Mouse (Mus musculus) activated CD4-positive, CD25-positive, alpha-beta regulatory T cell, adult 4 months (primary cell): ENCODE results near the gene Raf1. TPM values are rescaled to one million over a fixed set of nuclear protein-coding genes. Genes with fewer than 3 reads are reported as not detected.

Experiments used
- ATAC-seq: one replicate; pipeline ENCODE4 v1.8.0; 2017
- polyA plus RNA-seq, 2 experiments: library from polyadenylated mRNA; unstranded; fragments of 100-300 nt; shearing (Covaris generic); gene quantifications; one replicate each; pipeline ENCODE4 v1.2.1; 2017

The Raf1 gene
- 10 to 100 TPM; 38.6 to 48.2 TPM for polyA plus RNA-seq

DNA sequence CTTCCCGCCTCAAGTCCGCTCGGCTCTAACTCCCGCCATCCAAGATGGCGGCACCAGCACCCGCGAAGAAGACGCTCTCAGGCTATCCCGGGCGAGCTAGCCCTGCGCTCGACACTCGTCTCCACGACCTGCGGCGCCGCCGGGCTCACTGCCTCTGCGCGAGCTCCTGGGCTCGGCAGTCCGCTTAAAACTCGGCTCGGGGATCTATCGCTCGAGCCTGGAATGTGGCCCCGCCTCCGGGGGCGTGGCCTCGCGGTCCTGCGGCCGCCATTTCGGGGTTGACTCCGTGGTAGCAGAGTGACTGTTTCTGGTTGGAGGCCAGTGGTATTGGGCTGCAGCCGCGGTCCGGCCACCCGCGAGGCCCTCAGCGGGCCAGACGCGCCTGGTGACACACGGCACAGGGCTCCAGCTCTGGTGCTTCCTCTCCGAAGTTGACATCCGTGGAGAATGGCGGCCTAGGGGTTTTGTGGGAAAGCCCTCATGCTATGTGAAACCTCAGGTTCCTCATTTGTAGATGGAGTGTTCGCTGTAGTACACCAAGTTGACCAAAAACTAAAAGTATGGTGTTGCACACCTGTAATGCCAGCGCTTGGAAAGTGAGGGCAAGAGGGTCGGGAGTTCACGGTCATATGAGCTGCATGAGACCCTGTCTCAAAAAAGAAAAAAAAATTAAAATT lies at the start of gene Raf1:
TSS of gene Raf1 (minus strand) at position 184 of the 677 bp plus-strand sequence.
- peak; percentile 92 for ATAC-seq

DNA sequence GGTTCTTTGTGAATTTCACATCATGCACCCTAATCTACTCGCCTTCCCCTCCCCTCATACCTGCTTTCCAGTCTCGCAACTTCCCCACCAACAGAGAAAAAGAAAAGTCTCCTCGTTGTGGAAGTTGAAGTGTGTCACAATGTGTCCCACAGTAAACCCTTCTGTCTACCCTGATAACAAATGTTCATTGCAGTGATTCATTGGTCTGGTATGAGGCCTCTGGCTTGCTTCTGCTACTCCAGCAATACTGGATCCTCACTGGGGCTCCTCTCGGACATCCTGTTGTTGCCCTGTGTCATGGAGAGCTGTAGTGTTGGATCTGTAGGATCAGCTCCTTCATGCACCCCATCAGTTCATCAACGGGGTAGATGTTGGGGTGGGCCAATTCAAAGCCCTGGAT lies 45.8 kb upstream of the Raf1 start:
- ATAC-seq, result no peak

DNA sequence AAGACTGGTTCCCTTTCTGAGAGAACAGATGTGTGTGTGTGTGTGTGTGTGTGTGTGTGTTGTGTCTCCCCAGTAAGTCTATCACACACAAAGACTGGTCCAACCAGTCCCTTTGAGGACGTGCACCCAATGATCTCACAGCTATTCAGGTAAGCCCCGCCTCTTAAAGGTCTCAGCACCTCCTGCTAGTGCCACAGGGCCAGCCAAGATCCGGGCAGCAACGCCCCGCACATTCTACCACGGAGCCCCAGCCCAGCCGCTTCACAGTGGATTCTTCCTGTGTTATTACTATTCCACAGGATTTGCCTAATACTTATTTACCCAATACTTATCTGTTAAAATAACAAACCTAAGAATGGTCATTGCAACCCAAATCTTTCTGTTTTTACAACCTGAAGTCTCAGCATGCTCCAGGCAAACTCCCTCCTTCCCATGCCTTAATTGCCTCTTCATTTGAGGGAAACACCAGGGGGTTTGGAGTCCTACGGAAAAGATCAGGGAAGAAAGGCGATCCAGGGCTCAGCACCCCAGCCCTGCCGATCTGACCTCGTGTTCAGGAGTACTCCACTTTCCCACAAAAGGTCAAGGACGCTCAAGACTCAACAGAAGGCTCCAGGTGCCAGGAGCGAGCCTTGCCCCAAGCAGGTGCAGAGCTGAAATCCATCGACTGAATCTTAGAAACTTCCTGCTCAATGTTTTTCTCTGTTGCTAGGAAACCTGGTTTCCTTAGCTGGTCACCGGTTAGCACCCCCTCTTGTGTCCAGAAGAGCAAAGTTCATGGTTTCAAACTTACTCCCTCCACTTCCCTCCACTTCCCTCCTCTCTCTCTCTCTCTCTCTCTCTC lies 41.5 kb upstream of the Raf1 start:
- ATAC-seq, result peak; percentile 86

DNA sequence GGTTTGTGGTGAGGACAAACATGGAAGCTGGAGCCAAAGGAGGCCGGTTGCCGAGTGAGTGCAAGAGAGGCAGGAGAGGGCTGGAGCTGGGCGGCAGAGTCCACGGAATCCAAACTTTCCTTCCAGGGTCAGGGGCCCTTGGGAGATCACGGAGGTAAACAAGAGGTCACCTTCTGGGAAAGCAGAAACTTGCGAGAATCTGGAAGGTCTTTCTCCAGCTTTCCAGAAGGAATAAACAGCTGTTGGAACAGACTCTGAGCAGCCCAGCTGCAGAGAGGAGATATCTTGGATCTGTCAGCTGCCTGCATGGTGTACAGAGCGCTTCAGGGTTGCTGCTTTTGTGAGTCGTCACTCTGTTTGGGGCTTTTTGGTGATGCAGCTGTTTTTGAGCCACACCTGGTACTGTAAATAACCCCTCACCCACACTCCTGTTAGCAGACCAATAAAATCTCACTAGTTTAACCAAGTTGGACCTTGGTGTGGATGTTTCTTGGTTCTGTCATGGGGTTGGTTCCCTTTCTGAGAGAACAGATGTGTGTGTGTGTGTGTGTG lies 40.7 kb upstream of the Raf1 start:
- ATAC-seq, result peak; percentile 47

DNA sequence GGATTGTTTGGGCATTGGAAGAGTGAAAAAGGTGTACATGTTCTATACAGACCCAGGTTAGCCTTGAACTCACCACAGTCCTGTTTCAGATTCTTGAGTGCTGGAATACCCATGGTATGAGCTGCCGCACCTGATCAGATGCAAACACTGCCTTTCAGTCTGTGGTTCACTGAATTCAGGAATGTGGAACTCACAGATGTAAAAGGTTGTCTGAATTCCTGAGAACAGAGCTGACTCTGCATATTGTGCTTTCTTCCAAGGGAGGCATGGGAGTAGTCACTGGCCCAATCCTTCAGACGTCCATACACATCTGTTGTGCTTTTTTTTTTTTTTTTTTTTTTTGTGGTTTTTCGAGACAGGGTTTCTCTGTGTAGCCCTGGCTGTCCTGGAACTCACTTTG lies 34.8 kb upstream of the Raf1 start:
- ATAC-seq, result no peak

DNA sequence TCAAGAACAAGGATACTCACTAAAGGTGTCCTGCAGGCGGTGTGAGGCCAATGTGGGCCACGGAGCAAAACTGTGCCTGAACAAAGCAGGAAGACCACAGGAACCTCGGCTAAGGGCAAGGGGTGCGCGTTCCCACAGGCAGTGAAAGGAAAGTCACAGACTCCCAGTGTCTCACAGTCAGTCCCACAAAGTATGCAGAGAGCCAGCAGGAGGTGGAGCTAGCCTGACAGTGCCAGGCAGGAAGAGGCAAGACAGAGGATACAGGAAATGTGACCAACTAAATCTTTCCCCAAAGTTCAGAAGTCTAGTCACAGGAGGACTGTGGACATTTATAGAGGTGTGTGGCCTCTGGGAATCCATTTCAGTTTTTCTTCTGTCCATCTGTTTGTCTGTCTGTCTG lies 26.5 kb upstream of the Raf1 start:
- ATAC-seq, result no peak

DNA sequence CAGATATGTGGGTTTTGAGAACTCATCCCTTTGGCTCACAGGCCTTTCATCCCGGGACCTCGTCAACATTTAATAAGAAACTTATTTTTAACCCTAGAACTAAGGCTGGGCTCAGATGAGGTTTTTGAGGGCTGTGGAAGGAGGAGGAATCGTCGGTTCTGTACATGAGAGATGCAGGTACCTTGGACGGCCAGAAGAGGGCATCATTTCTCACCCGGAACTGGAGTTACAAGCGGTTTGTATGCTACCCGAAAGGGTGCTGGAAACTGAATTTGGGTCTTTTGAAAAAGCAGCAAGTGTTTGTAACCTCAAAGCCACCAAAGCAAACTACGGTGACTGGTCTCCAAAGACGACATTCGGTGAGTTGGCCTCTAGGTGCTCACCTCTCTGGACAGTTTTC lies 24.9 kb upstream of the Raf1 start:
- ATAC-seq, result no peak

DNA sequence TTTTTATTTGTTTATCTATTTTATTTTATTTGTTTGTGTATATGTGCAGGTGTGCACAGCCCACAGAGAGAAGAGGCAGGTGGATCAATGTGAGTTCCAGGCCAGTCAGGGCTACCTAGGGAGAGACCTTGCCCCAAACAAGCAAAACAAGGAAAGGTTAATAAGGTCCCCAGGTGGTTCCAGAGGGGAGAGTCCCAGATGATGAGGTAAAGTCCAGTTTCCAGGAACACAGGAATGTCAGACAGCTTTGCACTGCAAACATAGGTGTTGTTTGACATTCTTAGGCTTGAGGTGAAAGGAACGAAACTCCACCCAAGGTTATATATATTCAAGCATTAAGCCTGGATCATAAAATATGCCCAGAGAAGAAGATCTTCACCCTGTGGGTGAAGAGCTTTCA lies 24.3 kb upstream of the Raf1 start:
- no peak for ATAC-seq

DNA sequence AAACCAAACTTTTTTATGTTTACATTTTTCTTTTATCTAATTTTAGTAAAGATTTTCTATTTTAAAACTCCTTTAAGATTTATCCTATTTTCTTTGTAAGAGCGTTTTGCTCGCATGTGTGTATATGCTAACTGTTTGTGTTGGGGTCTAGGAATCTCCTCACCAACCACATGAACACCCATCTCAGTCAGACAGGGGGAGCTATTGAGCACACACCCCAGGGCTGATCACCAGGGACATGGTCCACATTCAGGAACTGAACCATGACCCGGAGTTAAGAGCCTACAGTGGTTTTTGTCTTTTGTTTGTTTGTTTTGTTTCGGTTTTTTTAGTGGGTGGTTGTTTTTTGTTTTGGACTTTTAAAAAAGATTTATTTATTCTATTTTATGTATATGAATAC lies 22.3 kb upstream of the Raf1 start:
- ATAC-seq, result peak; percentile 53

DNA sequence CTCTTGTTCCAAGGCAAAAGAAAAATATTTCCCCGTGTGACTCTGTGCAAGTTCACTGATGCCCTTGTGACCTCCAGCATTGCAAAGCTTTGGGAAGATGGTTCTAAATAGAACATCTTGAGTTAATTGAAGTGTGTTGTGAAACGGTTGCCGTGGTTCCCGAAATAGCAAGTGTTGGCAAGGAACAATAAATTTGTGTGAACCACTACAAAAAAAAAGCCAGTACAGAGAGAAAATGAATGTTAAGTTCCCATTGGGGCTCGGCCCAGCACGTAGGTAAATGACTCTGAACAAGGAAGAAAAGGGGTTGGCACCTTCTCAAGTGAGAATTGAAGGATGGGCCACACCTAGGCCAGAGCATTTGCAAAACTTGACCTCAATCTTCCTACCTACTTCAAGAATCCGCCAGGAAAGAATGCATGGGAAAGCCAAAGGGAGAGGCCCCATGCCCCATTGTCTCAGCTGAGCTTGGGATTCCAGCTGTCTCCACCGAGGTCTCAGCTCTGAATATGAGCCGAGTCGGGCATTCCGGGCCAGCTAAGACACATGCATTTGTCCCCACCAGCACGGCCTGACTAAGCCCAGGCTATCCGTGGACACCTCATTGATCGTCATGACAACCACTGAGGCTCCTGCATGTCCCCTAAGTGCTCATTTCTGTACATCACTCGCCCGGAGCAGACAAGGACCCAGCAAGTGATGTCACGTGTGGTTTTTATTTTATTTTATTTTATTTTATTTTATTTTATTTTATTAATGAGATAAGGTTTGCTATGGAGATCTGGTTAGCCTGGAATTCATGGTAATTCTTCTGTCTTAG lies 21.5 kb upstream of the Raf1 start:
- ATAC-seq, result peak; percentile 34

DNA sequence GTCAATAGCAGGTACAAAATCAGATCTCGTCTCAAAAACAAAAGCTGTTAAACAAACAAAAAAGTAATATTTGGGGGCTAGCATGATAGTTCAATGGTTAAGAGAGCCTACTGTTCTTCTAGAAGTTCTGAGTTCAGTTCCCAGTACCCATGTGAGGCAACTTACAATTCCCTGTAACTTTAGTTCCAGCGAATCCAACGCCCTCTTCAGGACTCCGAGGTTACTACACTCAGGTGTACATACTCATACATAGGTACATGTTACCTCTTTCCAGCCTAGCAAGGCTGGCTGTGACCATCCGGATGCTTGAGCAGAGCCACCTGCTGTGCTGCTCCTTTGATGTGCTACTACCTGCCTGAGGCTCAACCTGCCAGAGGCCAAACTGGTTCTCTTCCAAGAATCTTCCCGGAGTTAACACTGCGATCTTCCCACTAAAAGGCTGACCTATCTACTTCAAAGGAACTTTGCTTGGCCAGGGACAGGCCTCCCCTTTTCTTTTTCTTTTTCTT lies 20.3 kb upstream of the Raf1 start:
- ATAC-seq, result no peak

DNA sequence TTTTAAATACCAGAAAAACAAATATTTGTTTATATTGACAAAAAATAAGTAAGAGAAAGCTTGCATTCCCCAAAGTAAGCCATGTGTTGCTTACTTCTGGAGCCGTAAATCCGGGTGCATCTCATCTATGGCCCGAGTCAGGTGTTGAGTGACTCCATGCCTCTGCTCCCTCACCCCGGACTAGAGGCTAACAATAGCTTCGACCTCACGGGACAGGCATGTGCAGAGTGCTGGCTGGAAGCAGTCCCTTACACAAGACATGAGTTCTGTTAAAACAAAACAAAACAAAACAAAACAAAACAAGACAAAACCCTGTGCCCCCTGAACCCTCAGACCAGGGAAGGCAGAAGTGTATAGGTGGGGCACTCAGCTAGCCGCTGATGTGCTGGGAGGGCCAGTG lies 18.7 kb upstream of the Raf1 start:
- no peak for ATAC-seq

DNA sequence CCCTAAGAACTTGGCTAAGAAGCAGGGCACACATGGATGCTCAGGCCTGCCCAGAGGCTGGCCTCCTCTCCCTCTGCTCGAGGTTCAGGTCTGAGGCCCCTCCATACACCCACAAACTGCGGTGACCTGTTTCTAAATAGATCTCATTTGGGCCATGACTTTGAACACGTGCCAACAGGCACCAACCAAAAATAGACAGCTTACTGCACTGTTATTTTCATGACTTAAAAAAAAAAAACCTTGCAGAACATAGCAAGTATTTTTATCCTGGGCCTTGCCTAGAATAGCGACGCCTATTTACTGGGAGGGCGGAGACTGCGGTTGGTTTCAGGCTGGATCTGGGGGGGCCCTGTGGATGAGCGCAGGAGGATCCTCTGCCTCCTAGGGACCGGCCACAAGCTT lies 18.0 kb upstream of the Raf1 start:
- ATAC-seq, result no peak

DNA sequence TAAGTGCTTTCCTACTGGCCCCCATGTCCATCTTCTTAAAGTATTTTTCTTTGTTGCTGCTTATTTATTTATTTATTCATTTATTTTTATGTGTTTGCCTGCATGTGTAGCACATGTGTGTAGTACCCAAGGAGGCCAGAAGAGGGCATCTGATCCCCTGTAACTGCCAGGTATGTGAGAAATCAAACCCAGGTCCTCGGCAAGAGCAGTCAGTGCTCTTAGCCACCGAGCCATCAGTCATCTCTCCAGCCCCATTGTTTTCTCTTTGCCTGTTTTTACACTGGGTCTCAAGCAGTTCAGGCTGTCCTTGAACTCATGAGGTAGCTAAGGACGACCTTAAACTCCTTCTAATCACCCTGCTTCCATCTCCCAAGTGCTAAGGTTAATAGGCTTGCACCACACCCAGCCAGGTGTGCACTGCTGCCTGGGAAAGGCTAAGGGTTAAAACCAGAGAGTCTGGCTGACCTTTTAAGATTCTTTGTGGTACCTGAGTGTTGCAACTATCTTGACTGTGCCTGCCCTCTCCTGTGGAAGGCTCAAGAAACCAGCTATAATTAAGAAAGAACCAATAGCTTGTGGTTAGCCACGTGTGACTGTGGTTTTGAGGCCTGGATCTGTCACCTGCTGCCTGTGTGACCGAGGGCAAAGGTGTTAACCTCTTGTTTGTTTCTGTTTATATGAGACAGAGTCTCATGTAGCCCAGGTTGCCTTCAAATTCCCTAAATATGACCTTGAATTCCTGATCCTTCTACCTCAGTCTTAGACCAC lies 16.7 kb upstream of the Raf1 start:
- peak; percentile 30 for ATAC-seq

DNA sequence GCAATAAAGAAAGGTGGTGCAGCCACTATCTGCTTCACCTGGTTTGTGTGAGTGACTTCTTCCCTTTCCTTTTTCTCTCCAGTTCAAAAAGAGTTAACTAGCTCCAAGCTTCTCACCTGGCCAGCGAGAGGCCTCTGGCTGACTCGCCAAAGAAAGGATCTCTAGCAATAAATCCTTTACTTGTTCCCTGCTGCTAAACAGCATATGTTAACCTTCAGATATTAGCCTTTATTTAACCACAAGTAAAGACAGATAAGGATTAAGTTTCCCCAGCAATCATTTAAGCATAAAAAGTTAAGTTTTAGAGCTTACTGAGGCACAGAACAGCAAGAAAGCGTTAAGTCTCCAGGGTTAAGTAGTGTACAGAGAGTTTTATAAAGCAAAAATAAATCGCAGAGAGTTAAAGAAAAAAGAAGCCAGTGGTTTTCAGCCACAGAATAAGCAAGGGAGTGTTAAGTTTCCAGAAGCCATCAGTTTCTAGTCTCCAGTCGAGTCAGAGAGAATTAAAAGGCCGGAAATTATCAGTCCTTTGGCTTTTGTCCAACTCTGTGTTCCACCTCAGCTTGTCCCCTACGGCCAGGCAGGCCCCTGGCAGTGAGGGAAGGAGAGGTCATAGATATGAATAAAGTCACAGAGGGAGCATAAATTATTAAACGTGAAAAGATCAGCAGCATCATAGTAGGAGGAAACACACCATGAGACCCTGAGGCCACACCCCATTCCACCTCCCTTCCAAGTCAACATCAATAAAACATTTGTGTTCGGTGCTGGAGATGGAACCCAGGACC lies 15.9 kb upstream of the Raf1 start:
- ATAC-seq, result no peak

DNA sequence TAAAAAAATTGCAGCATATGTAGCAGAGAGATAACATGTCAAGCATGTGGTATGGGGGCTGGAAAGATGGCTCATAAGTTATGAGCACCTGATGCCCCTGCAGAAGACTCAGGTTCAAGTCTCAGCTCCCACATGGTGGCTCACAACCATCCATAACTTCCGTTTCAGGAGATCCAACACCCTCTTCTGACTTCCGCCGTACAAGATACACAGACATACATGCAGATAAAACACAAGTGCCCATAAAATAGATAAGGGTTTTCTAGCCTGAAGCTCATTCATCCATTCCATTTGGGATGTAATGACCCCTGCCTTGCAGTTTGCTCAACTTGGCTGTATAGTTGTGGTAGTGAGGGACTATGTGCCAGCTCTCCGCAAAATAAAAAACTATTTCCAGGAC lies 13.7 kb upstream of the Raf1 start:
- no peak for ATAC-seq

DNA sequence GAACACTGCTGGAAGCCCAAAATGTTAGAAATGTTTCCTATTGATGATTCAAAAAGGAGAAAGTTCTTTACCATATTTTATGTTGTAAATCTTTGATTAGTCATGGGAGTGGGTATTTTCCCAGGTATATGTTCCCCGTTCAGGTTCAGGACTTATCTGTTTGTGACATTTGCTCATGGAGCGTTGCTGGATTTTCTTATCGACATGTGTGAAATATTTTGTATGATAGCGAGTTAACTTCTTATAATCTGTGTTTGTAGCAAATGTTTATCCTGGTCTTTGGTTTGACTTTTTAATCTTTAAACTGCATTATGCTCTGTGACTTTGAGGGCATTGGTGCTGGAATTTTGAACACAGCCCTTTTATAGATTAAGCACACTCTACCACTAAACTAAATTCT lies 12.2 kb upstream of the Raf1 start:
- ATAC-seq, result no peak

DNA sequence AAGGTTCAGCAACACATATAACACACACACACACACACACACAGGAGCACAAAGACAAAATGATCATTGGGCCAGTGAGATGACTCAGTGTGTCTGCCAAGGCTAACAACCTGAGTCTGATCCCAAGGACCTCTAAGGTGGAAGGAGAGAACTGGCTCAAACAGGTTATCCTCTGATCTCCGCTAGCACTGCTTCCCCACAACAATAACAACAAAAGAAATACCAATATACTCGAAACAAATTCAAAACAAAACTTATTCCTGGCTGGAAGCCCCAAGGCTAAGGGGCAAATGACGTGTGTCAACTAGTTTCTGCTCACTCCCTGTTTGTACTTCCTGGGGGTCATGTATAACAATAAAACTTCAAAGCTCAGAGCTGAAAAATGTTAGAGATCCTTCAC lies 11.3 kb upstream of the Raf1 start:
- no peak for ATAC-seq

DNA sequence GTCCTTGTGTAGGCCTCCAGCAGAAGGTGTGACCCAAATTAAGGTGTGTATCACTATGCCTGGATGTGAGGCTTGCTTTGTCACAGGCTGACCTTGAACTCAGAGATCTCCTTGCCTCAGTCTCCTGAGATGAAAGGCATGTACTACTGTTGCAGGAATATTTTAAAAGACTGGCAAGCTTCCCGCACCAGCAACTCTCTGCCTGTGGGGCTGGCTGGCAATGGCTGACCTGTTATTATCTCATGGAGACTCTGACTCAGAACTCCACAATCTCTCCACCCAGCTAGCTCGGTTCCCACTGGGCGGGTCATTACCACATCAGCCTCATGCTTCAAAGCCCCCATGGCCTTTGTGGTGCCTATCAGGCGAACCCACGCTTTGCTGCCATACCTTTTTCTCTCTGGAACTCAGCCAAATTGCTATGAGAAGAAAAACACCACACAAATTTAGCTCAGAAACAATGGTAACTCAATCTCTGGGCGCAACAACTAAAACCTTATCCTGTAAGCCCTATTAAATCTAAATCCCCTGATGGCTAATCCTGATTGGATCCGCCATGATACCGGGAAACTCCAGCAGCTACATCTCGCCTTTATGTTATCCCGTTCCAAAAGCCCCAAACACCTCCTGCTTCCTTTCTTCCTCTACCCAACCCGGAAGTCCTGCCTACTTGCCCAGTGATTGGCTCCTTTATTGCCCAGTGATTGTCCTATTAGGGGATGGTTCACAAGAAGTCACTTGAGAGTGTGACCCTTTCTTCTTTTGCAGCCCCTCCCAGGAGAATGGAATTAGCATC lies 8.6 kb upstream of the Raf1 start:
- ATAC-seq, result peak; percentile 46

DNA sequence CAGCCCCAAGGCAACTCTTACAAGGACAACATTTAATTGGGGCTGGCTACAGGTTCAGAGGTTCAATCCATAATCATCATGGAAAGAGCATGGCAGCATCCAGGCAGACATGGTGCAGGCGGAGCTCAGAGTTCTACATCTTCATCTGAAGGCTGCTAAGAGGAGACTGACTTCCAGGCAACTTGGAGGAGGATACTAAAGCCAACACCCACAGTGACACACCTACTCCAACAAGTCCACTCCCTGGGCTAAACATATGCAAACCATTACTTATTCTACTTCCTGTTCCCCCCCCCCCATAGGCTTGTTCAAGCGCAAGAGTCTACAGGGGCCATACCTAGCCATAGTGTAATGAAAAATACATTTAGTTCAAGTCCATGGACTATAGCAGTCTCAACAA lies 7.8 kb upstream of the Raf1 start:
- no peak for ATAC-seq
